Mouse (Mus musculus) midbrain, embryonic 12.5 days (tissue): ENCODE measurements at regions not wholly inside any gene's neighbourhood (a gene's known extent, or its start where the extent isn't known, plus 50 kb on each side); places are given as distances from the start of the nearest gene placed in this dataset.
A peak's percentile ranks its signal among the peaks of the same experiment; 100 is the strongest.

Source experiments
- ATAC-seq: fragments of 200-750 bp; cut with Nextera tagmentation; 2 replicates; pipeline ENCODE4 v1.8.0; 2017; ENCODE audit warnings: low read depth, moderate TSS enrichment, moderate library complexity; ENCODE audit not compliant: low FRiP score
- H3K27ac ChIP-seq: fragments of 300-500 bp; sonication (generic); replicated peaks from 2 replicates; pipeline ENCODE4 v1.5.1; 2016; ENCODE audit warnings: mild to moderate bottlenecking
- H3K27me3 ChIP-seq: fragments of 300-500 bp; sonication (generic); 2 replicates; pipeline ENCODE4 v1.6.1; 2016; ENCODE audit warnings: mild to moderate bottlenecking
- H3K36me3 ChIP-seq: fragments of 300-500 bp; sonication (generic); 2 replicates; pipeline ENCODE4 v1.6.1; 2016
- H3K4me1 ChIP-seq: fragments of 300-500 bp; sonication (generic); 2 replicates; pipeline ENCODE4 v1.6.1; 2016
- H3K4me2 ChIP-seq: fragments of 300-500 bp; sonication (generic); replicated peaks from 2 replicates; pipeline ENCODE4 v1.6.1; 2016; ENCODE audit warnings: mild to moderate bottlenecking, moderate library complexity
- H3K4me3 ChIP-seq: fragments of 300-500 bp; sonication (generic); 2 replicates; pipeline ENCODE4 v1.5.1; 2016; ENCODE audit warnings: mild to moderate bottlenecking
- H3K9ac ChIP-seq: fragments of 300-500 bp; sonication (generic); replicated peaks from 2 replicates; pipeline ENCODE4 v1.6.1; 2016; ENCODE audit warnings: mild to moderate bottlenecking, moderate library complexity
- H3K9me3 ChIP-seq: fragments of 300-500 bp; sonication (generic); 2 replicates; pipeline ENCODE4 v1.6.1; 2016; ENCODE audit warnings: mild to moderate bottlenecking
- WGBS: fragments of 180-500 bp; shearing (Covaris S2); methylation state at CpG from one replicate; pipeline ENCODE4 v1.1.7; 2016; 5-methylcytosine and 5-hydroxymethylcytosine counted together

DNA sequence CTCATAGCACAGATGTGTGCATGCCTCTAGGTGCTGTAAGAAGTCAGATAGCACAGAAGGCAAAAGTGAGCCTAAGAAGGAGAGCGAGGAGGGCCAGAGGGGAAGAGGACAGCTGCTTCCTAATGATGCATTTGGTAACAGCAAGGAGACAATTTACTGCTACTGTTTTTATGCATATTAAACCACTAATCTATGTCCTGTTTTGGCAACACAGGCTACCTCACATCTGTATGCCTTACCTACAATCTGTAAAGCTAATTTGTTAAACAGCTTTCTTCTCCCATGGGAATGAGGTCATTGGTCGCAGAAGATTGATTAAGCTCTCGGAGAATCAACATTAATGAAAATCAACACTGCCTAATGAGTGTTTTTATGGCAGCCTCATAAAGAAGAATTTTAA lies 191.1 kb upstream of the Snx19 start:
- WGBS: 82% methylated on average over 3 of the region's 3 CpGs
- Histone ChIP-seq H3K9ac (no peak overlapping the region), H3K27me3 (no peaks in the 10 kb centered on the region), H3K9me3 (no peaks in the 10 kb centered on the region), H3K27ac (no peak overlapping the region), H3K36me3 (no peaks in the 10 kb centered on the region), H3K4me3 (no peak overlapping the region), H3K4me1 (no peaks in the 10 kb centered on the region), H3K4me2 (no peak overlapping the region)
- no peak for ATAC-seq

DNA sequence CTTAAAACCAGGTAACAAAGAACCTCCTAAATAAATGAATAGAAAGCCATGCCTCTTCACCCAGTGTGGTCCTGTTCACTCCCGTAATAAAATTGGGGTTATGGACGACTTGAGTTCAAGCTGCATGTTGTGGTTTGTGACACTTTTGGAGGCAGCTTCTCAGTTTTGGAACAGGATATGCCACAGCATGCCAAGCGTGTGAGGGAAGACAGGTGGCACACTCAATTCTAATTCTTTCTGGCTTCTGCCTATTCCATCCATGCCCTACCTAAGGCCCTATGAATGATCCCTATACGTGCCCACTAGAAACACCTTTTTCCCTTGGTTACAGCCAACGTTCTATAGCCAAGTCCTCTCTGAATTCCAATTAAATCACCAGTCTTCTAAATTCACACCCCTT lies 184.8 kb upstream of the Snx19 start:
- no peaks in the 10 kb centered on the region for H3K4me1 ChIP-seq
- WGBS: 85% methylated on average over 5 of the region's 5 CpGs
- no peak overlapping the region for H3K27ac ChIP-seq
- H3K4me3 ChIP-seq: no peak overlapping the region
- no peaks in the 10 kb centered on the region for H3K36me3 ChIP-seq
- H3K9me3 ChIP-seq: no peaks in the 10 kb centered on the region
- H3K9ac ChIP-seq: no peak overlapping the region
- no peaks in the 10 kb centered on the region for H3K27me3 ChIP-seq
- H3K4me2 ChIP-seq: no peak overlapping the region
- ATAC-seq: no peak

DNA sequence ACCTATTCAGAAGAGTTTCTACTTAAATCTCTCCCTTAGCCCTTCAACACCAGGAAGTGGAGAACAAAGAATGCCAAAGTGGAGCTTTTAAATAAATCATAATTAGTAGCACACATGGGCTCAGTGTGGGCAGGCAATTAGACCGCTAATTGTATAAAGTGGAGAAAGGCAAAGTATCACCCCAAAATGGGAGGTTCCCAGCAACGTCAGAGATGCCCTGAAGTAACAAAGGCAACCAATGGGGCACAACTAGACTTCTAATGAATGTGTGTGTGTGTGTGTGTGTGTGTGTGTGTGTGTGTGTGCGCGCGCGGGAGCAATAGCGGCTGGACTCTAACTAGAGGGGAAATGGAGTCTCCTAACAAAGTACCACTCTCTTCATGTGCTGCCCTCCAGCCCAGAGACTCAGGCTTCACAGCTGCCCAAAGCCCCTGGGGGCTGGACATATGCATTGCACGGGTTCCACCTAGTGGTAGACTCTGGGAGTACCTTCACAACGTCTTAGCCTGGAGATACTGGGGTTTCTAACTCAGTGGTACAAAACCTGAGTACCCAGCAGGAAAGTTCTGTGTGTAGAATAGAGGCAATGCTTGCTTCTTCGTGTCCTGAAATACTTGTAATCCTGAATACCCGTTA lies 162.3 kb upstream of the Snx19 start:
- WGBS: 31% methylated on average over 11 of the region's 11 CpGs
- H3K4me2 ChIP-seq: no peak overlapping the region
- peak; percentile 95 for ATAC-seq

GRCm38 (mm10) chr9:30271081-30271480 lies 155.8 kb upstream of the Snx19 start:
- Histone ChIP-seq H3K4me1 (no peaks in the 10 kb centered on the region), H3K27ac (no peak overlapping the region), H3K36me3 (no peaks in the 10 kb centered on the region), H3K4me2 (no peak overlapping the region), H3K4me3 (no peak overlapping the region), H3K9ac (no peak overlapping the region), H3K27me3 (no peaks in the 10 kb centered on the region), H3K9me3 (no peaks in the 10 kb centered on the region)
- ATAC-seq: no peak
- WGBS: 77% methylated on average over 5 of the region's 5 CpGs

More for the DNA sequence above, 162.3 kb upstream of the Snx19 start:
- no peak overlapping the region for H3K9ac ChIP-seq
- H3K27me3 ChIP-seq: no peaks in the 10 kb centered on the region
- H3K4me3 ChIP-seq: no peak overlapping the region
- no peaks in the 10 kb centered on the region for H3K9me3 ChIP-seq
- H3K36me3 ChIP-seq: no peaks in the 10 kb centered on the region
- H3K4me1 ChIP-seq: peaks cover 6% of the 10 kb centered on the region; the same call in 1 of the 2 replicates
- H3K27ac ChIP-seq: no peak overlapping the region

GRCm38 (mm10) chr9:30273836-30274235 lies 153.1 kb upstream of the Snx19 start:
- H3K36me3 ChIP-seq: no peaks in the 10 kb centered on the region
- H3K4me3 ChIP-seq: no peak overlapping the region
- H3K4me1 ChIP-seq: peaks cover 4% of the 10 kb centered on the region; the same call in 1 of the 2 replicates
- H3K27ac ChIP-seq: no peak overlapping the region
- no peaks in the 10 kb centered on the region for H3K9me3 ChIP-seq
- no peak for ATAC-seq
- H3K27me3 ChIP-seq: no peaks in the 10 kb centered on the region
- H3K9ac ChIP-seq: no peak overlapping the region
- WGBS: 62% methylated on average over 4 of the region's 4 CpGs
- H3K4me2 ChIP-seq: no peak overlapping the region

DNA sequence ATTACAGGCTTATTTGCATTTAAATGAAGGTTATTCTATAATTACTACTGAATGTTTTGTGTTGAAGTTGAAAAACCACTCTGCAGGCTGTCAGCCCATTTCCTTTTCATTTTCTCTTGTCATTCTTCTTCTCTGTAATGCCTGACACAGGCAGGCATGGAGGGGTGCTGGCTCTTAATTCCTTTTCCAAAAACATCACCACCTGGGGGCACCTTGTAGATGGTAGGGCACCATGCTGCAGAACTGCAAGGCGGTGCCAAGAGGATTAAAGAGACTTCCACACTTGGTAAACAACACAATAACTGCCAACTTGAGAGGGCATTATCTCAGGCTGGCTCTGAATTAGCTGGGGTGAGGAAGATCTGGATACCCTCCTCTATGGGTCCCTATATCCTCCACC lies 148.7 kb upstream of the Snx19 start:
- no peaks in the 10 kb centered on the region for H3K9me3 ChIP-seq
- H3K9ac ChIP-seq: no peak overlapping the region
- no peak overlapping the region for H3K4me2 ChIP-seq
- H3K36me3 ChIP-seq: no peaks in the 10 kb centered on the region
- H3K27ac ChIP-seq: no peak overlapping the region
- peaks cover 4% of the 10 kb centered on the region; the same call in 1 of the 2 replicates for H3K4me1 ChIP-seq
- H3K27me3 ChIP-seq: no peaks in the 10 kb centered on the region
- no peak overlapping the region for H3K4me3 ChIP-seq
- WGBS: 59% methylated on average over 1 of the region's 1 CpGs
- ATAC-seq: no peak

- Histone ChIP-seq H3K9me3 (no peaks in the 10 kb centered on the region), H3K36me3 (no peaks in the 10 kb centered on the region), H3K27me3 (no peaks in the 10 kb centered on the region), H3K9ac (no peak overlapping the region), H3K4me2 (no peak overlapping the region), H3K4me1 (peaks cover 28% of the 10 kb centered on the region), H3K27ac (0 out of 2 replicates have a peak overlapping the region, but pooled peaks have one; percentile 68), H3K4me3 (no peak overlapping the region)
- 85% methylated on average over 12 of the region's 12 CpGs for WGBS
- no peak for ATAC-seq
Measured at GRCm38 (mm10) chr9:30283080-30283770, 143.7 kb upstream of the Snx19 start.

DNA sequence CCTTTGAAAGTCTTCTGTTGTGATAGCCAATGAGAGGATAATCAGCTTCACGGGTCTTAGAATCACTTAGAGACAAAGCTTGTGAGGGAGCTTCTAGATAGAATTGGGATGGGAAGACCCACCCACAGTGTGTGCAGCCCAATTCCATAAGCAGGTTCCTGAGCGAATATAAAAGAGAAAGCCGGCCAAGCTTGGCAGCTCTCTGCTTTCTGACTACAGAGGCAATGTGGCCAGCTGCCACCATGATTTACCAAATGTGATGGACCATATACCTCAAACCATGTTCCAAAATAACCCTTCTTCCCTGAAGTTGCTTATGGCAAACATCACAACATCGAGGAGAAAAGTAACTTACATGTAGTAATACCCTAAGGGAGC lies 143.1 kb upstream of the Snx19 start:
- 68% methylated on average over 4 of the region's 4 CpGs for WGBS
- Histone ChIP-seq H3K9me3 (no peaks in the 10 kb centered on the region), H3K4me3 (no peak overlapping the region), H3K27ac (peak overlapping the region; percentile 68; the same call in 1 of the 2 replicates), H3K27me3 (no peaks in the 10 kb centered on the region), H3K9ac (no peak overlapping the region), H3K4me2 (no peak overlapping the region), H3K4me1 (peaks cover 25% of the 10 kb centered on the region), H3K36me3 (no peaks in the 10 kb centered on the region)
- no peak for ATAC-seq

DNA sequence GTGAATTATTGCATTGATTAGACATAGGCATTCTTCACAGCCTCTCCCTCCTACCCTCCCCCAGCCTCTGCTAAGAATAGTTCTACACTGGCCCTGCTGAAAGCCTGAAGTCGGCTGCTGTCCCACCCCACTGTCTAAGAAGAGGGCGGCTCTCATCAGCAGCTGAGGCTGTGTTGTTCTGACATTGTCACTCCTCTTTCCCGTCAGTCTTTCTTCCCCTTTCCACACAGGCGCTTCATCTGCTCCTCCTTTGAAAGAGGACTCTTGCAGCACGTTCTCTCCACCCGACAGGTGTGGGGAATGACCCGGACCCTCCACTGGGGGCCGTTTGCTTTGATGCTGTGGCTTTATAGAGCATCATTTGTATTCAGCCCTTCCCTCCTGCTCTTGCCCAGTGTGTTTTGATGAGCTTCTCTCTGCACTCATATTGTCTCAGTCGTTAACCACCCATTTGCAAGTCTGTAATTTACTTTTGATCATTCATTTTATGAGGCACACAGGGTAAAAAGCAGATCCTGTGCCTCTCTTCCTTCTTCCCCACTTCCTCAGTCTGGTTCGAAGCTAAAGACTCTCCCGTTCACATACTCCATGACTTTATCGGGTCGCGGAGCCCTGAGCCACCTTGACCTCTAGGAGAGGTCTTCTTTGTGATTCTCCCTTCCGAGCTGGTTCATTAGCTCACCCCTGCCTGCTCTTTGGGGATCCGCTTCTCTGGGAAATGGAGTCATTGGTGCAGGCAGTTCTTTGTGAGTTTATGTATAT lies 142.2 kb upstream of the Snx19 start:
- Histone ChIP-seq H3K4me1 (peaks cover 25% of the 10 kb centered on the region), H3K36me3 (no peaks in the 10 kb centered on the region)

DNA sequence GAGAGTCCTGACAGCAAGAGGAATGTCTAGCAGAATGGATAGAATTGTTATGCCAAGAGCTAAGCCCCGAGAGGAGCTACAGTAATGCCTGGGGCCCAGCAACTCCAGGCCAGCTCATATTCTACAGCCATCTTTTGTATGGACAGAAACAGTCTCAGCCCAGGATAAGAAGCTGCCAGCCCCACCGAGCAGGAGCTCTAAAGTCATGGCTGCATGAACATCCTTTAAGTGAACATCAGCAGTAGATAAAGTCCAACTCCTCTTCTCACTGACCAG lies 141.6 kb upstream of the Snx19 start:
- Histone ChIP-seq H3K4me1 (peaks cover 25% of the 10 kb centered on the region), H3K27me3 (no peaks in the 10 kb centered on the region), H3K9ac (no peak overlapping the region), H3K9me3 (no peaks in the 10 kb centered on the region), H3K36me3 (no peaks in the 10 kb centered on the region), H3K27ac (peak overlapping the region; percentile 68), H3K4me3 (no peak overlapping the region), H3K4me2 (no peak overlapping the region)
- ATAC-seq: 0 out of 2 replicates have a peak, but pooled peaks have one; percentile 16
- WGBS: 21% methylated on average over 2 of the region's 2 CpGs

More for the DNA sequence above, 142.2 kb upstream of the Snx19 start:
- Histone ChIP-seq H3K9ac (0 out of 2 replicates have a peak overlapping the region, but pooled peaks have one; percentile 2), H3K4me2 (peak overlapping the region; percentile 41), H3K27ac (peak overlapping the region; percentile 68), H3K9me3 (no peaks in the 10 kb centered on the region), H3K4me3 (no peak overlapping the region), H3K27me3 (no peaks in the 10 kb centered on the region)
- 15% methylated on average over 16 of the region's 16 CpGs for WGBS
- peak; percentile 89 for ATAC-seq

- no peak for ATAC-seq
- H3K27me3 ChIP-seq: no peaks in the 10 kb centered on the region
- no peak overlapping the region for H3K27ac ChIP-seq
- WGBS: 9% methylated on average over 4 of the region's 4 CpGs
- no peak overlapping the region for H3K4me3 ChIP-seq
- H3K4me1 ChIP-seq: no peaks in the 10 kb centered on the region
- H3K9ac ChIP-seq: no peak overlapping the region
- H3K4me2 ChIP-seq: no peak overlapping the region
- H3K36me3 ChIP-seq: no peaks in the 10 kb centered on the region
- H3K9me3 ChIP-seq: no peaks in the 10 kb centered on the region
Measured at GRCm38 (mm10) chr9:30299844-30300243, 127.1 kb upstream of the Snx19 start.

DNA sequence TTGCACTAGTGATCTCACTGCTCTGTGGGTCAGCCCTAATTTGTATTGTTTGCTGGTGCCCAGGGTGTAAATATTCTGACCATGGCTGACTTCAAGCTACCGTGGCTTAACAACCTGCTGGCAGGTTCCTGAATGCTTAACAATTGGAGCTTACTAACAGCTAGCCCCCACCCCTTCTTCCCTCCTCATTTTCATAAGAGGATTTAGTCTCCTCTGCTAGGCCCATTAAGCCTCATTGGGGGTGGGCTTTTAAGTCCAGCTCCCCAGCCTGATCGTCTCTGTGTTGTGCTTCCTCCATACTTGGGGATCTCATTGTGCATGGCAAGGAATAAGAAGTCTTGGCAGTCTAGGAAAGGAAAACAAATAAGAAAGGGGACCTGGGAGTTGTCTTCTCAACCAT lies 118.6 kb upstream of the Snx19 start:
- peaks cover 12% of the 10 kb centered on the region for H3K4me1 ChIP-seq
- H3K9ac ChIP-seq: no peak overlapping the region
- WGBS: 2% methylated on average over 2 of the region's 2 CpGs
- H3K9me3 ChIP-seq: no peaks in the 10 kb centered on the region
- H3K27me3 ChIP-seq: no peaks in the 10 kb centered on the region
- ATAC-seq: peak; percentile 71
- H3K36me3 ChIP-seq: no peaks in the 10 kb centered on the region
- H3K4me3 ChIP-seq: no peak overlapping the region
- peak overlapping the region; percentile 36; the same call in 1 of the 2 replicates for H3K27ac ChIP-seq
- no peak overlapping the region for H3K4me2 ChIP-seq
